Mouse (Mus musculus) erythroblast, adult 5-6 weeks (primary cell): ENCODE results near the gene Jmjd1c. TPM values are rescaled to one million over a fixed set of nuclear protein-coding genes. Genes with fewer than 3 reads are reported as not detected.

Source experiments
- ATAC-seq: replicated peaks from 2 replicates; pipeline ENCODE4 v1.8.0; 2016; ENCODE audit warnings: moderate number of reproducible peaks, mild to moderate bottlenecking, moderate TSS enrichment, inconsistent platforms; ENCODE audit not compliant: poor library complexity, low FRiP score, severe bottlenecking
- total RNA-seq, 2 experiments: library from RNA; stranded (forward) in 1 of 2; stranded (reverse) in 1 of 2; fragments of 150-400 nt in 1 of 2; fragments of 200-764, 138-1000 nt in 1 of 2; gene quantifications; 2 replicates each; pipeline versions ENCODE4 v1.2.3 to v1.2.4; 2015 to 2017; ENCODE audit warnings: low replicate concordance in 2 of 2

The Jmjd1c gene
- total RNA-seq, 2 experiments from 2014 or later, result 25.4 to 36.3 TPM

GRCm38 (mm10) chr10:67069013-67069412 lies 26.9 kb upstream of the Jmjd1c start:
- ATAC-seq, result no peak

- ATAC-seq, result no peak
Measured at GRCm38 (mm10) chr10:67071389-67071788, 24.5 kb upstream of the Jmjd1c start.

- no peak for ATAC-seq
Measured at GRCm38 (mm10) chr10:67071884-67072283, 24.0 kb upstream of the Jmjd1c start.

- ATAC-seq, result no peak
Measured at GRCm38 (mm10) chr10:67072600-67072999, 23.3 kb upstream of the Jmjd1c start.

GRCm38 (mm10) chr10:67073577-67073976 lies 22.3 kb upstream of the Jmjd1c start:
- ATAC-seq, result no peak

GRCm38 (mm10) chr10:67075931-67076878 lies 19.7 kb upstream of the Jmjd1c start:
- ATAC-seq, result no peak

- no peak for ATAC-seq
Measured at GRCm38 (mm10) chr10:67079030-67079429, 16.9 kb upstream of the Jmjd1c start.

- ATAC-seq, result no peak
Measured at GRCm38 (mm10) chr10:67081206-67082007, 14.5 kb upstream of the Jmjd1c start.

GRCm38 (mm10) chr10:67082531-67082930 lies 13.4 kb upstream of the Jmjd1c start:
- ATAC-seq, result no peak

- ATAC-seq, result no peak
Measured at GRCm38 (mm10) chr10:67083446-67084166, 12.3 kb upstream of the Jmjd1c start.

- no peak for ATAC-seq
Measured at GRCm38 (mm10) chr10:67085124-67085523, 10.8 kb upstream of the Jmjd1c start.

GRCm38 (mm10) chr10:67085916-67086315 lies 10.0 kb upstream of the Jmjd1c start:
- no peak for ATAC-seq

GRCm38 (mm10) chr10:67087447-67088226 lies 8.3 kb upstream of the Jmjd1c start:
- ATAC-seq, result no peak

- no peak for ATAC-seq
Measured at GRCm38 (mm10) chr10:67090611-67091010, 5.3 kb upstream of the Jmjd1c start.

- ATAC-seq, result no peak
Measured at GRCm38 (mm10) chr10:67094922-67095321, 1.0 kb upstream of the Jmjd1c start.

- no peak; the same call in 1 of the 2 replicates for ATAC-seq
Measured at GRCm38 (mm10) chr10:67096621-67097436, 904 bp downstream of the Jmjd1c start, which contains the start of gene Reep3. Gene Reep3 (minus strand): TSS chr10:67096945.

GRCm38 (mm10) chr10:67097437-67098150 lies 1.7 kb downstream of the Jmjd1c start:
- ATAC-seq, result no peak
